Mouse (Mus musculus) liver, postnatal 0 days (tissue): ENCODE results near the gene Irs3.

Experiments used
- CTCF ChIP-seq: sonication (generic); IDR thresholded peaks from 2 replicates; pipeline ENCODE4 v1.5.1; 2016; ENCODE audit warnings: antibody characterized with exemption, low read depth
- EP300 ChIP-seq: IDR thresholded peaks from 2 replicates; pipeline ENCODE4 v1.6.1; 2016; ENCODE audit warnings: antibody characterized with exemption, low read depth, mild to moderate bottlenecking

DNA sequence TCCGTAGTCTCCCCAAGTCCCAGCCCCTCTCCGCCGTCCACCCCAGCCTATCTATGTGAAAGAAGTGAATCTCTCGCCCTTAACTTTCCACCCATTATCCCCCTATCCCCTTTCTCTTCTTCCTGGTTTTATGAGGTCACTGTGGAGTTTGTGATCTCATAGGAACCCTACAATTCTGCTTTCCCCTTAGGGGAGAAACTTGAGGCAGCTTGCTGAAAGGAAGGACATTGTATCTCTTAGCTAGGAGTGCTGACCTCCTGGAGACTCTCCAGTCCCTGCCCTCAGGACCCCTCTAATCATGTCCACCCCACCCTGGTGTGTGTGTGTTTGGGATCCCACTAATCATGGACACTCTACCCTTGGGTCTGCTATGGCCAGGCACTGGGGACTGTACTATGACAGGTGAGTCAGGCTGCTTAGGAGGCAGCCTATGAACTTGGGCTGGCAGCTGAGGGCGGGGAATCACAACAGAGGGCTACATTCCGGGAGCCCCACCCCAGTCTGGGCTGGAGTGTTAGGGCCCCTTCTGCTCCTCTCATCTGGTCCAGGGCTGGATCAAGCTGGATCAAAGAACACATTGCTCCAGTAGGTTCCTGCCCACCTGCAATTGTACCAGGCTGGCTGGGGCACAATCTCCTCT is 15.5 kb downstream of the Irs3 start:
- no peak for TF ChIP-seq CTCF
- TF ChIP-seq EP300: no peak
